Mouse (Mus musculus) left cerebral cortex, adult 11 months (tissue): ENCODE data around the gene Vmn1r20.
"Not testable (repeated sequence)": the region's sequence is repeated elsewhere in the genome, so short reads cannot be mapped to it uniquely, and the experiment has no call there.

Experiments
- DNase-seq: peaks from one replicate; pipeline ENCODE4 v3.0.0; 2022; ENCODE audit warnings: low spot score

Vmn1r20 gene

GRCm38 (mm10) chr6:57428630-57429029 is at the start of gene Vmn1r20:
Gene Vmn1r20 (plus strand): TSS chr6:57428930.
- DNase-seq = no peak

GRCm38 (mm10) chr6:57395683-57396082 is 33.0 kb upstream of the Vmn1r20 start, which contains the start of gene Vmn1r18:
Gene Vmn1r18 (minus strand): TSS chr6:57395783.
- DNase-seq = no peak

GRCm38 (mm10) chr6:57403480-57403879 is 25.2 kb upstream of the Vmn1r20 start, which contains the start of gene Vmn1r19:
Gene Vmn1r19 (plus strand): TSS chr6:57403780.
- not testable (repeated sequence) for DNase-seq

GRCm38 (mm10) chr6:57431196-57431595 is 2.5 kb downstream of the Vmn1r20 start:
- DNase-seq = peak; percentile 6

GRCm38 (mm10) chr6:57468161-57468560 is 39.4 kb downstream of the Vmn1r20 start:
- DNase-seq = not testable (repeated sequence)
